Mouse (Mus musculus) ES-E14 (cell line): ENCODE measurements around the gene Fadd.

ENCODE experiments used
- CHD2 ChIP-seq: IDR thresholded peaks from 2 replicates; pipeline ENCODE4 v1.6.1; 2014; ENCODE audit warnings: mild to moderate bottlenecking, low read depth, low read length, inconsistent platforms
- HCFC1 ChIP-seq: IDR thresholded peaks from 2 replicates; pipeline ENCODE4 v1.6.1; 2012; ENCODE audit warnings: low read length, inconsistent platforms, borderline replicate concordance; ENCODE audit not compliant: insufficient read depth
- MAFK ChIP-seq: IDR thresholded peaks from 2 replicates; pipeline ENCODE4 v1.6.1; 2014; ENCODE audit warnings: mild to moderate bottlenecking, low read depth, low read length, inconsistent platforms; ENCODE audit not compliant: insufficient read depth
- ZC3H11A ChIP-seq: IDR thresholded peaks from 2 replicates; pipeline ENCODE4 v1.6.1; 2012; ENCODE audit warnings: low read depth, mild to moderate bottlenecking, inconsistent platforms, low read length, borderline replicate concordance
- ZNF384 ChIP-seq: IDR thresholded peaks from 2 replicates; pipeline ENCODE4 v1.6.1; 2012; ENCODE audit warnings: low read depth, low read length, inconsistent platforms

- TF ChIP-seq ZC3H11A (no peak), MAFK (no peak), CHD2 (no peak), HCFC1 (no peak), ZNF384 (no peak)
Observed at GRCm38 (mm10) chr7:144572234-144572633, 10.0 kb downstream of the Fadd start.
